In genomic region chr10:75277501-75277900, GRCm38 (mm10) we compare ENCODE assay signal across 9 mouse cellular contexts. TPM values are rescaled to one million over a fixed set of nuclear protein-coding genes. Genes with fewer than 3 reads are reported as not detected.
DNase-seq lines count a peak whose midpoint lies in the region; ATAC-seq and TF ChIP-seq lines count a peak whose summit lies in the region.
"Had no signal": no experiment of that assay in that cellular context is flagged by ENCODE, and none has a peak within 500 bp of the region (broad histone marks: within the 10 kb centered on the region; RNA-seq: fewer than 3 reads in every experiment).

No protein-coding gene starts in this region.

- DNase-seq in embryo, embryonic 10 days (ENCODE audit: low spot score), result peak; percentile 33
- DNase-seq in embryo, embryonic 9.5 days (ENCODE audit: extremely low spot score), result no peak
- peak; percentile 21 to 43 for DNase-seq in left cerebral cortex, postnatal 14 days (ENCODE audit: low spot score in 2 of 2)
- DNase-seq in left cerebral cortex, postnatal 10 days (ENCODE audit: extremely low spot score in 1 of 2, low spot score in 2 of 2), result no peak
- DNase-seq in Patski (ENCODE audit: low read depth, low spot score), result no peak
- DNase-seq in kidney, postnatal 4 days, result peak; percentile 43 to 54
- no peak for DNase-seq in ovary, postnatal 10 days (ENCODE audit: low spot score)
- DNase-seq in spleen, postnatal 4 days (ENCODE audit: low spot score in 2 of 2), result no peak
- DNase-seq: liver, embryonic 13.5 days had no signal

- intact Hi-C loops in left cerebral cortex, postnatal 14 days (cut with DNase I), result loop anchor here (5.0 kb wide), 2 partner anchors 160 to 210 kb away; no protein-coding TSS in a partner anchor
- intact Hi-C loops in left cerebral cortex, postnatal 10 days (cut with DNase I), result no loop called here

- in situ Hi-C loops in Patski (cut with MboI; ENCODE audit: low pct_unique_long_range_greater_than_20kb), result no loop called here

- POLR2A ChIA-PET in Patski (lab: Charles Lee), result no interaction called here

- no peaks in the 10 kb centered on the region for H3K27me3 ChIP-seq in Patski
- H3K27me3 ChIP-seq: liver, embryonic 13.5 days had no signal

- no peak for ATAC-seq in Patski

- CTCF ChIA-PET in Patski (lab: Charles Lee), result interaction anchor here (1.1 to 1.3 kb wide), 3 partner anchors 11 to 163 kb away, joined by 3 to 5 read pairs (median 3); no protein-coding TSS in a partner anchor

- TF ChIP-seq CTCF in Patski (IDR thresholded peaks at IDR 0.05), result peak; percentile 74

RNA-seq across cellular contexts. Expression of gene Adora2a, which starts 39.2 kb away (rescaled TPM):
- 10 to 100 TPM; 10.3 to 15.4 TPM for total RNA-seq in left cerebral cortex, postnatal 14 days (2021)
- total RNA-seq in left cerebral cortex, postnatal 10 days (2021), result 10 to 100 TPM in 1 of 2 experiments, 1 to 10 TPM in 1; 7.9 to 22.1 TPM
- 0.83 TPM for polyA plus RNA-seq in Patski (2021)

Comparison
In these comparisons a context has a peak if more than half of its experiments do, and no peak if none do; other contexts are left out.
1. DNase-seq: peak in embryo, embryonic 10 days (single experiment), left cerebral cortex, postnatal 14 days (2 of 2) and kidney, postnatal 4 days (2 of 2); none in embryo, embryonic 9.5 days (single experiment), left cerebral cortex, postnatal 10 days (0 of 2), Patski (single experiment), ovary, postnatal 10 days (single experiment) and spleen, postnatal 4 days (0 of 2).